Mouse (Mus musculus) erythroblast, embryonic 14.5 days (primary cell): ENCODE data around the gene Thap7.

ENCODE experiments used
- GATA1 ChIP-seq: IDR thresholded peaks from 2 replicates; pipeline ENCODE4 v1.6.1; 2012; ENCODE audit warnings: low read length, inconsistent platforms, mixed read lengths
- TAL1 ChIP-seq: IDR thresholded peaks from 3 replicates; pipeline ENCODE4 v1.6.1; 2012; ENCODE audit warnings: low read length, inconsistent platforms, mixed read lengths

GRCm38 (mm10) chr16:17499249-17499883 is 31.6 kb downstream of the Thap7 start:
- TF ChIP-seq TAL1: no peak
- no peak for TF ChIP-seq GATA1
